Mouse (Mus musculus) gastrocnemius, postnatal 36 days (tissue): ENCODE data around the gene Dcpp2. TPM values are rescaled to one million over a fixed set of nuclear protein-coding genes. Genes with fewer than 3 reads are reported as not detected.
A peak's percentile ranks its signal among the peaks of the same experiment; 100 is the strongest.
"Not testable (repeated sequence)": the region's sequence is repeated elsewhere in the genome, so short reads cannot be mapped to it uniquely, and the experiment has no call there.

ENCODE experiments used
- DNase-seq, 2 experiments: peaks; one replicate each; pipeline ENCODE4 v3.0.0; 2022
- intact Hi-C: fragments of 180-260 bp; cut with DNase I; formaldehyde crosslinking; loops from one replicate; pipeline ENCODE4 v1.15.1; 2025
- total RNA-seq, 2 experiments: library from RNA; stranded (reverse); gene quantifications; 2 replicates each; pipeline ENCODE4 v1.2.3; 2021

Dcpp2 gene
- total RNA-seq, 2 experiments from 2014 or later = not detected

DNA sequence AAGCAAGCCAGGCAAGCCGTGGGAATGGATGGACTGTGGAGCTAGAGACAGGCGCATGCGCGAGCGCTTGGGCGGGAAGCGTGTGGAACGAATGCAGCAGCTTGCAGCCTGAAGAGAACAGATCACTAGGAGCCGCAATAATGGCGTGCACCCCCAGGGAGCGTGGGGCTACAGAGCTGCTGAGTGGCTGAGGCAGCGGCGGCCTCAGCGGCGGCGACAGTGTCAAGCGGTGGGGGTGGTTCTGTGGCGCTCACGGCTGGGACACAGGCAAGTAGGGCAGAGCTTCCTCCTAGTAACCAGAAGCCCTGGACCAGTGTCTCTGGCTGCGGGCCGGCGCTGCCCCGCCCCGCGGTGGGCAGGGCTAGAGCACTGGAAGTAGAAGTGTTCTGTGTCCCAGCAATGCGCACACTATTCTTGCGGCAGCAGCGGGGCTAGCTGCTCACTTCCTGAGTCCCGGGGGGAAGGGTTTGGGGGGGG, 43.9 kb downstream of the Dcpp2 start:
- DNase-seq = peak; percentile 89 to 94

DNA sequence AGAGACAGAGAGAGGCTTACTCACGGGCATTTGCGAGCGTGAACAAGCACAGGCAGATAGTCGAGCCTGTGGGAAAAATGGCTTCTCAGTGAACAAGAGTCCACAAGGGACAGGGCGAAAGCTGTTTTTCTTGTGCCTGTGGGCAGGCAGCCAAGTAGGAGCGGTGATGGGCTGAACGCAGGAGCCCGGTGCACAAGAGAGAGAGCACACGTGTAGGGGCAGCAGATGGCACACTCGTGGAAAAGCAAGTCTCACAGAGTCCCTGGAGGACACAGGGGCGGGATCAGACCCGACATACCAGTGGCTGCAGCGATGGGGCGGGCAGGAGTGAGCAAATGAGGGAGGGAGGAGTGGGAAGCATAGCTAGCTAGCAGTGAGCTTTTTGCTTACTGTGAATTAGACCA, 44.4 kb downstream of the Dcpp2 start:
- peak; percentile 31 to 42 for DNase-seq
- intact Hi-C loops = no loop called here

More for the DNA sequence above, 43.9 kb downstream of the Dcpp2 start:
- intact Hi-C loops = no loop called here

- intact Hi-C loops = no loop called here
- DNase-seq = no peak
These were observed 50.5 kb downstream of the Dcpp2 start for GRCm38 (mm10) chr17:23931157-23931556.

DNA sequence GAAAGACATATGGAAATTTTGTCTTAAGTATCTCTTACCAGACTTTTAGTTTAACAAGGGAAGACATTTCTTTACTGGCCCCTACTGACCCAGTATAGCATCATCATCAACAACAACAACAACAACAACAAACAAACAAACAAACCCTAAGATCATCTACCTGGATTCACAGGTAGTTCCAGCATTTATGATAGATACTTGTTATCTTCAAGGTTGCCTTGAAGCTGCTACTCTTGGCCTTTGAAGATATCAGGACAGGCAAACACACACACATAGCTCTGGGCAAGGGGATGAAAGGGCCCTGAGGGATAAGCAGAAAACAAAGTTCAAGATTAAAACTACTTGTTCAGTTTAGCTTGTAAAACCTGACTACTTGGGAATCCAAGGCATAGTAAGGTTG, 60.7 kb downstream of the Dcpp2 start, which contains the start of gene Sbp:
TSS of gene Sbp (plus strand) at position 301 of the 400 bp plus-strand sequence.
- intact Hi-C loops = no loop called here

DNA sequence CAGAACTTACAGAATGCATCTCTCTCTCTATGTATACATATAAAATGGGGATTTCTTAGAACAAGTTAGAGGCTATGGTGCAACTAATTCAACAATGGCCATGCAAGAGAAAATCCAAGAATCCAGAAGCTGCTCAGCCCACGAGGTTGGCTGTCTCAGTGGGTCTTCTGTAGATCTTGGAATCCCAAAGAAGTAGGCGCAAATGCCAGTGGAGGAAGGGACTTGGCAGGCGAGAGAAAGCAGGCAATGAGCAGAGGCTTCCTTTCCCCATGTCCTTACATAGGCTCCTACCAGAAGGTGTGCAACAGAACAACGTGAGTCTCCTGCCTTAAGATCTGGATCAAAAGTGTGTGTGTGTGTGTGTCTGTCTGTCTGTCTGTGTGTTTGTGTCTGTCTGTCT, 66.8 kb downstream of the Dcpp2 start:
- intact Hi-C loops = not testable (repeated sequence)

More for the DNA sequence above, 60.7 kb downstream of the Dcpp2 start, which contains the start of gene Sbp:
- no peak for DNase-seq

DNA sequence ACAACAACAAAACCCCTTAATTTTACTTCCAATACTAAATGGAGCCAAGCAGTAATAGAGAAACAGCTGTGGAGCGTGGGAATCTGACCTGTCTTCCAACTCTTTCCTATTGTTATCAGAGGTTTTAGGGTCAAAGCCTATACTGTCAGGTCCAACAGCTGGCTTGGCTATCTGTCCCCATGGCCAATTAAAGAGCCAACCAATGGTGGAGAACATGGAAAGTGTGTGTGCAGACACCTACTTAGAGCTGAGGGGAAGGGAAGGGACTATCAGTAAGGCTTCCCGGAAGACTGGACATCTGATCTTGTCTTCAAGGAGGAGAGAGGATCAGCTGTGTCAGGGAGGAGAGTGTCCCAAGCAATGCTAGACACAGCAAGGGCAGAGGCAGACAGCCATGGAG, 68.4 kb downstream of the Dcpp2 start:
- intact Hi-C loops = no loop called here
- DNase-seq = no peak

More for the DNA sequence above, 66.8 kb downstream of the Dcpp2 start:
- DNase-seq = not testable (repeated sequence)

Other genes with a start within 250 kb of the Dcpp2 start
- not detected for gene Mmp25, start 235.6 kb upstream of the Dcpp2 start, total RNA-seq
- not detected for gene Bicdl2, start 220.4 kb upstream of the Dcpp2 start, total RNA-seq
- 100 to 1,000 TPM; 125 TPM for gene Hcfc1r1, start 207.3 kb upstream of the Dcpp2 start, total RNA-seq
- gene Thoc6, start 207.0 kb upstream of the Dcpp2 start, total RNA-seq = 1 to 10 TPM; 7.6 to 9.2 TPM
- 10 to 100 TPM; 38.1 to 49.0 TPM for gene Tnfrsf12a, start 203.4 kb upstream of the Dcpp2 start, total RNA-seq
- gene Cldn6, start 201.6 kb upstream of the Dcpp2 start, total RNA-seq = not detected
- gene Cldn9, start 196.9 kb upstream of the Dcpp2 start, total RNA-seq = not detected
- gene 1520401A03Rik, start 158.1 kb upstream of the Dcpp2 start, total RNA-seq = not detected
- gene Pkmyt1, start 154.5 kb upstream of the Dcpp2 start, total RNA-seq = under 1 TPM; 0.52 to 0.64 TPM
- gene Paqr4, start 140.0 kb upstream of the Dcpp2 start, total RNA-seq = 1 to 10 TPM; 3.6 to 4.0 TPM
- gene Kremen2, start 135.0 kb upstream of the Dcpp2 start, total RNA-seq = not detected
- 10 to 100 TPM; 34.3 to 38.0 TPM for gene Flywch1, start 109.3 kb upstream of the Dcpp2 start, total RNA-seq
- under 1 TPM in 1 of 2 experiments, not detected in 1; 0.46 TPM for gene Flywch2, start 94.8 kb upstream of the Dcpp2 start, total RNA-seq
- 100 to 1,000 TPM; 153 to 189 TPM for gene Srrm2, start 90.3 kb upstream of the Dcpp2 start, total RNA-seq
- gene Elob, start 51.7 kb upstream of the Dcpp2 start, total RNA-seq = 100 to 1,000 TPM; 270 to 297 TPM
- gene Prss33, start 44.8 kb upstream of the Dcpp2 start, total RNA-seq = not detected
- gene Prss32, start 37.0 kb upstream of the Dcpp2 start, total RNA-seq = not detected
- under 1 TPM in 1 of 2 experiments, not detected in 1; 0.37 TPM for gene Prss41, start 36.7 kb upstream of the Dcpp2 start, total RNA-seq
- gene Prss21, start 12.8 kb upstream of the Dcpp2 start, total RNA-seq = not detected
- not detected for gene Dcpp1, start within 50 bp of the Dcpp2 start, total RNA-seq
- gene Dcpp3, start 36.6 kb downstream of the Dcpp2 start, total RNA-seq = not detected
- gene Sbp, start 60.8 kb downstream of the Dcpp2 start, total RNA-seq = not detected
- not detected for gene Sbpl, start 74.4 kb downstream of the Dcpp2 start, total RNA-seq
- gene Prss30, start 99.7 kb downstream of the Dcpp2 start, total RNA-seq = not detected
- not detected for gene Prss22, start 117.2 kb downstream of the Dcpp2 start, total RNA-seq
- gene Prss27, start 157.3 kb downstream of the Dcpp2 start, total RNA-seq = not detected
- gene Kctd5, start 192.6 kb downstream of the Dcpp2 start, total RNA-seq = 1 to 10 TPM; 7.6 to 8.8 TPM